Mouse (Mus musculus) stomach, embryonic 14.5 days (tissue): ENCODE results near the gene Srgn. TPM values are rescaled to one million over a fixed set of nuclear protein-coding genes. Genes with fewer than 3 reads are reported as not detected.

Source experiments
- ATAC-seq: fragments of 200-750 bp; cut with Nextera tagmentation; 2 replicates; pipeline ENCODE4 v1.8.0; 2017; ENCODE audit warnings: low read depth, moderate TSS enrichment; ENCODE audit not compliant: insufficient number of reproducible peaks, insufficient read depth, low FRiP score
- H3K27ac ChIP-seq: fragments of 300-500 bp; sonication (generic); 2 replicates; pipeline ENCODE4 v1.5.1; 2014; ENCODE audit warnings: mild to moderate bottlenecking, low read length, moderate library complexity, mixed read lengths
- H3K27me3 ChIP-seq: fragments of 300-500 bp; sonication (generic); 2 replicates; pipeline ENCODE4 v1.6.1; 2014; ENCODE audit warnings: low read length, control low read depth, mixed read lengths; ENCODE audit not compliant: control insufficient read depth, insufficient read depth
- H3K36me3 ChIP-seq: fragments of 300-500 bp; sonication (generic); 2 replicates; pipeline ENCODE4 v1.6.1; 2014; ENCODE audit warnings: mild to moderate bottlenecking, control low read depth, low read length, moderate library complexity, mixed read lengths; ENCODE audit not compliant: control insufficient read depth, insufficient read depth
- H3K4me1 ChIP-seq: fragments of 300-500 bp; sonication (generic); 2 replicates; pipeline ENCODE4 v1.6.1; 2014; ENCODE audit warnings: low read length, control low read depth, mixed read lengths; ENCODE audit not compliant: control insufficient read depth, insufficient read depth
- H3K4me2 ChIP-seq: fragments of 300-500 bp; sonication (generic); replicated peaks from 2 replicates; pipeline ENCODE4 v1.6.1; 2014; ENCODE audit warnings: low read depth, low read length, control low read depth
- H3K4me3 ChIP-seq: fragments of 300-500 bp; sonication (generic); 2 replicates; pipeline ENCODE4 v1.5.1; 2014; ENCODE audit warnings: low read depth, low read length, control low read depth
- H3K9ac ChIP-seq: fragments of 300-500 bp; sonication (generic); replicated peaks from 2 replicates; pipeline ENCODE4 v1.6.1; 2014; ENCODE audit warnings: low read depth, mild to moderate bottlenecking, control low read depth, low read length, moderate library complexity, mixed read lengths
- H3K9me3 ChIP-seq: fragments of 300-500 bp; sonication (generic); 2 replicates; pipeline ENCODE4 v1.6.1; 2016; ENCODE audit warnings: low read depth, low read length, control low read depth; ENCODE audit not compliant: control insufficient read depth
- WGBS: fragments of 180-500 bp; shearing (Covaris S2); extraction: QIAGEN DNeasy Blood & Tissue Kit; methylation state at CpG from one replicate; pipeline ENCODE4 v1.1.7; 2014; 5-methylcytosine and 5-hydroxymethylcytosine counted together
- polyA plus RNA-seq: library from polyadenylated mRNA; unstranded; fragments of >200 nt; fragmentation: Nextera tagmentation; extraction: Ambion mirVana; gene quantifications from 2 replicates; pipeline ENCODE4 v1.2.1, GENCODE M21; 2014

The Srgn gene
- polyA plus RNA-seq, 1 experiment from 2014 or later, result 8.3 TPM

- peaks cover 19% of the 10 kb centered on the region for H3K36me3 ChIP-seq
- H3K4me2 ChIP-seq, result peak overlapping the region; percentile 66
- peak; percentile 33 for ATAC-seq
- H3K9ac ChIP-seq, result peak overlapping the region; percentile 96
- peak overlapping the region; percentile 68 for H3K27ac ChIP-seq
- peak overlapping the region; percentile 98 for H3K4me3 ChIP-seq
- no peaks in the 10 kb centered on the region for H3K27me3 ChIP-seq
- WGBS, result 36% methylated on average over 18 of the region's 18 CpGs
- H3K9me3 ChIP-seq, result no peaks in the 10 kb centered on the region
- peaks cover 9% of the 10 kb centered on the region; the same call in 1 of the 2 replicates for H3K4me1 ChIP-seq
Measured at GRCm38 (mm10) chr10:62450280-62450640, 77.0 kb downstream of the Srgn start.

- Histone ChIP-seq H3K27ac (peak within 1 kb of the TSS; percentile 68), H3K27me3 (no peaks in the 10 kb centered on the region), H3K36me3 (peaks cover 20% of the 10 kb centered on the region), H3K4me1 (peaks cover 9% of the 10 kb centered on the region; the same call in 1 of the 2 replicates), H3K9ac (peak within 1 kb of the TSS; percentile 96), H3K9me3 (no peaks in the 10 kb centered on the region), H3K4me2 (peak within 1 kb of the TSS; percentile 66), H3K4me3 (peak within 1 kb of the TSS; percentile 98)
- under 1% methylated on average over 73 of the region's 73 CpGs for WGBS
- peak; percentile 89 for ATAC-seq
Measured at GRCm38 (mm10) chr10:62449364-62450279, 77.6 kb downstream of the Srgn start, which contains the start of the genes 4930507D05Rik and Supv3l1. 4930507D05Rik (plus strand) TSS chr10:62449489. Supv3l1 (minus strand) TSS chr10:62449738.

Other genes with a start within 250 kb of the Srgn start
- 19.4 and 23.6 TPM in 2 replicates for gene Hk1, start 147.5 kb downstream of the Srgn start, polyA plus RNA-seq
- 2.0 and 2.2 TPM in 2 replicates for gene Hkdc1, start 105.0 kb downstream of the Srgn start, polyA plus RNA-seq
- 0.71 and 0.90 TPM in 2 replicates for gene 4930507D05Rik, start 78.0 kb downstream of the Srgn start, polyA plus RNA-seq
- gene Supv3l1, start 77.7 kb downstream of the Srgn start, polyA plus RNA-seq, result 25.5 and 25.8 TPM in 2 replicates
- 75.6 and 77.9 TPM in 2 replicates for gene Vps26a, start 40.6 kb downstream of the Srgn start, polyA plus RNA-seq
- 38.7 and 41.6 TPM in 2 replicates for gene Kif1bp, start 51.0 kb upstream of the Srgn start, polyA plus RNA-seq
- gene Ddx21, start 74.8 kb upstream of the Srgn start, polyA plus RNA-seq, result 27.0 and 28.3 TPM in 2 replicates
- gene Ddx50, start 123.8 kb upstream of the Srgn start, polyA plus RNA-seq, result 147 and 148 TPM in 2 replicates
- gene Stox1, start 198.7 kb upstream of the Srgn start, polyA plus RNA-seq, result 1.3 and 1.5 TPM in 2 replicates